Mouse (Mus musculus) erythroid progenitor cell, adult 5-6 weeks (primary cell): Measurements from ENCODE around the gene Lin54. TPM values are rescaled to one million over a fixed set of nuclear protein-coding genes. Genes with fewer than 3 reads are reported as not detected.

Experiments
- ATAC-seq: replicated peaks from 2 replicates; pipeline ENCODE4 v1.8.0; 2016; ENCODE audit warnings: moderate number of reproducible peaks, mild to moderate bottlenecking, moderate TSS enrichment, inconsistent platforms; ENCODE audit not compliant: poor library complexity, low FRiP score, severe bottlenecking
- total RNA-seq, 2 experiments: library from RNA; stranded (forward) in 1 of 2; stranded (reverse) in 1 of 2; fragments of 150-400 nt in 1 of 2; fragments of 186-747, 209-891 nt in 1 of 2; gene quantifications; 2 replicates each; pipeline versions ENCODE4 v1.2.3 to v1.2.4; 2015 to 2017; ENCODE audit warnings: low replicate concordance in 2 of 2

Lin54 gene
- total RNA-seq (2015; ENCODE audit: low replicate concordance) (68.8 and 122 TPM in 2 replicates), total RNA-seq (2017; ENCODE audit: low replicate concordance) (66.7 and 88.1 TPM in 2 replicates)

GRCm38 (mm10) chr5:100500458-100500961 is at the start of gene Lin54:
Lin54 (minus strand) TSS chr5:100500639.
- ATAC-seq, result peak; percentile 50

GRCm38 (mm10) chr5:100550151-100550550 is 49.7 kb upstream of the Lin54 start:
- no peak for ATAC-seq

GRCm38 (mm10) chr5:100549311-100549710 is 48.9 kb upstream of the Lin54 start:
- ATAC-seq, result no peak

GRCm38 (mm10) chr5:100548236-100548635 is 47.8 kb upstream of the Lin54 start:
- no peak for ATAC-seq

- ATAC-seq, result no peak
Measured at GRCm38 (mm10) chr5:100546294-100547080, 46.0 kb upstream of the Lin54 start.

- ATAC-seq, result no peak
Measured at GRCm38 (mm10) chr5:100536638-100537037, 36.2 kb upstream of the Lin54 start.

GRCm38 (mm10) chr5:100535826-100536225 is 35.4 kb upstream of the Lin54 start:
- ATAC-seq, result no peak

GRCm38 (mm10) chr5:100526164-100526563 is 25.7 kb upstream of the Lin54 start:
- no peak for ATAC-seq

- ATAC-seq, result no peak
Measured at GRCm38 (mm10) chr5:100525620-100526019, 25.2 kb upstream of the Lin54 start.

- no peak for ATAC-seq
Measured at GRCm38 (mm10) chr5:100524921-100525320, 24.5 kb upstream of the Lin54 start.

GRCm38 (mm10) chr5:100523331-100523730 is 22.9 kb upstream of the Lin54 start:
- no peak for ATAC-seq

GRCm38 (mm10) chr5:100520223-100520622 is 19.8 kb upstream of the Lin54 start:
- no peak for ATAC-seq

- no peak; the same call in 1 of the 2 replicates for ATAC-seq
Measured at GRCm38 (mm10) chr5:100519027-100519411, 18.6 kb upstream of the Lin54 start.

- peak; percentile 98 for ATAC-seq
Measured at GRCm38 (mm10) chr5:100518049-100519026, 17.9 kb upstream of the Lin54 start, which contains the start of gene Cops4. Cops4 (plus strand) TSS chr5:100518309.

- ATAC-seq, result no peak
Measured at GRCm38 (mm10) chr5:100512576-100512975, 12.1 kb upstream of the Lin54 start.

GRCm38 (mm10) chr5:100509247-100509646 is 8.8 kb upstream of the Lin54 start:
- ATAC-seq, result no peak

- ATAC-seq, result no peak
Measured at GRCm38 (mm10) chr5:100501267-100501666, 828 bp upstream of the Lin54 start.

GRCm38 (mm10) chr5:100499831-100500304 is 571 bp downstream of the Lin54 start:
- peak; percentile 48 for ATAC-seq

GRCm38 (mm10) chr5:100499243-100499642 is 1.2 kb downstream of the Lin54 start:
- no peak for ATAC-seq
